Mouse (Mus musculus) thymus, adult 18-20 months (tissue): Measurements from ENCODE around the gene C1s1.
"Not testable (repeated sequence)": the region's sequence is repeated elsewhere in the genome, so short reads cannot be mapped to it uniquely, and the experiment has no call there.

ENCODE experiments used
- DNase-seq, 2 experiments: peaks; one replicate each; pipeline ENCODE4 v3.0.0; 2022; ENCODE audit warnings: mixed read lengths in 2 of 2

C1s1 gene

DNA sequence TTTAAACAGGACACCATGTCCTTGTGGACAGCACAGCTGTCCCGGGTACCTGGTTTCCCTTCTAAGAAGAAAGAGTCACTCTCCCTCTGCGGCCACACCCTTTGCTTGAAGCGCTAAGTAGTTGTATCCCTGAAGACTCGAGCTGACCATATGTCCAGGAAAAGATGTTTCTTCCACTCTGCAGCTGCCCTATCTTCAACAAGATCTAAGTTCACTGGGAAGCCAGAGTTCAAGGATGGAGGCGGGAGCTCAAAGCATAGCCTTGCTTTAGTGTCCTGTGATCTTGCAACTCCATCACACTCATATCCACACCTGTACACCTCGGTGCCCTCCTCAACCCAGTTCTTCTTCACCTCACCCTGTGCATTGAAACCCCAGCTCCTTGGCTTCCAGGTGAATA, 30.2 kb downstream of the C1s1 start:
- DNase-seq: no peak

DNA sequence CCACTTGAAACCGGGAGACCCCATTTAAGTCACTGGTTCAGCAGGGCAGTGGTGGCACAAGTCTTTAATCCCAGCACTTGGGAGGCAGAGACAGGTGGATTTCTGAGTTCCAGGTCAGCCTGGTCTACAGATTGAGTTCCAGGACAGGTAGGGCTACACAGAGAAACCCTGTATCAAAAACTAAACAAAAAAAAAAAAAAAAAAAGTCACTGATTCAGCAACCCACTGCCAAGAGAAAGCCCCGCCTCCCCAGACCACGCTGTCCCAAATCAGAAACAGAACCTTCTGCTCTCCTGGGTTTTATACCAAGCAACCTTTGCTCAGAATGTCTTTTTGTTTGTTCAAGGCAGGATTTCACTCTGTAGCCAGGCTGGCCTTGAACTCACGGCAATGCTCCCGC, 33.0 kb downstream of the C1s1 start:
- DNase-seq: not testable (repeated sequence)

DNA sequence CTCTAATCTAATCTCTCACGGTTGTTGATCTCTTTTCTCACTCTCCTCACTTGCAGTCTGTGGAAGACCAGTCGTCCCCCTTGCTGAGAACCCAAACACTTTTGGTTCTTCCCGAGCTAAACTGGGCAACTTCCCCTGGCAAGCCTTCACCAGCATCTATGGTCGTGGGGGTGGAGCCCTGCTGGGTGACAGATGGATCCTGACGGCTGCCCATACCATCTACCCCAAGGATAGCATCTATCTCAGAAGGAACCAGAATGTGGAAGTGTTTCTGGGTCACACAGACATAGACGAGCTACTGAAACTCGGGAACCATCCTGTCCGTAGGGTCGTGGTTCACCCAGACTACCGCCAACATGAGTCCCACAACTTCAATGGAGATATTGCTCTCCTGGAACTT, 33.9 kb downstream of the C1s1 start:
- no peak for DNase-seq

DNA sequence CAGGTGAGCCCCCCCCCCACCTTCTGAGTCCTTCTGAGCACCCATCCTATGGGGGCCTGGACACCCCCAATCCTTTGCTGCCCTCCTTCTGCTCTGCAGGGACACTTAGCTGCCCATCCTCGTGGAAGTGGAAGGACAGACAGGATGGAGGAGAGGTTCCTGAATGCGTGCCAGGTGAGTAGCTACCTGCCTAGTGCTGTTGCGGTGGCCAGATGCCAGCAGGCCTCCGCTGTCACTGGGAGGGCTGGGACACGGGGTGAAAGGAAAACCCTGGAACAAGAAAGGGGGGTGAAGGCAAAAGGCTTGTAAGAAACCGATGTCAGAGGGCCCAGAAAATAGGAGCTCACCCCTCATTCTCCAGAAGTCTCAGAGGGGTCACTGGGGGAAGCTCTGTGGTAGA, 35.2 kb downstream of the C1s1 start:
- DNase-seq: no peak

GRCm38 (mm10) chr6:124505028-124505427, 37.1 kb downstream of the C1s1 start:
- no peak for DNase-seq

- no peak for DNase-seq
Observed at GRCm38 (mm10) chr6:124502021-124502420, 40.1 kb downstream of the C1s1 start.

DNA sequence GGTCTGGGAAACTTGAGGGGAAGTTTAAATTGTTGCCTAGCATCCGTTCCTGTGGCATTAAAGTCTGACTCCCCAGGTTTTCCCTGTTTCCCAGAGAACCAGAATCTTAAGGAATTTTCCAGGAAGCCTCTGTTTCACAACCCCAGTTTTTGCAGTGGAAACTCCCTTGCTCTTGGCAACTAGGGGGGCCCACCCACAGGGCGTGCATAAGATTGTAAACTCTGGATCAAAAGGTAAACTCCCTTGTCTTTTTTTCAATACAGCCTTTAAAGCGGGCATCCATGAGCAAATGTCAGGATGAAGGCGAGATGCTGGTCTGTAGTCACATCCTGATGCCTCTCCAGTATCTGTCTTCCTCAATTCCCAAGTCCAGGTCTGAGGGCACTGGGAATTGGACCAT, 40.7 kb downstream of the C1s1 start:
- DNase-seq: no peak

DNA sequence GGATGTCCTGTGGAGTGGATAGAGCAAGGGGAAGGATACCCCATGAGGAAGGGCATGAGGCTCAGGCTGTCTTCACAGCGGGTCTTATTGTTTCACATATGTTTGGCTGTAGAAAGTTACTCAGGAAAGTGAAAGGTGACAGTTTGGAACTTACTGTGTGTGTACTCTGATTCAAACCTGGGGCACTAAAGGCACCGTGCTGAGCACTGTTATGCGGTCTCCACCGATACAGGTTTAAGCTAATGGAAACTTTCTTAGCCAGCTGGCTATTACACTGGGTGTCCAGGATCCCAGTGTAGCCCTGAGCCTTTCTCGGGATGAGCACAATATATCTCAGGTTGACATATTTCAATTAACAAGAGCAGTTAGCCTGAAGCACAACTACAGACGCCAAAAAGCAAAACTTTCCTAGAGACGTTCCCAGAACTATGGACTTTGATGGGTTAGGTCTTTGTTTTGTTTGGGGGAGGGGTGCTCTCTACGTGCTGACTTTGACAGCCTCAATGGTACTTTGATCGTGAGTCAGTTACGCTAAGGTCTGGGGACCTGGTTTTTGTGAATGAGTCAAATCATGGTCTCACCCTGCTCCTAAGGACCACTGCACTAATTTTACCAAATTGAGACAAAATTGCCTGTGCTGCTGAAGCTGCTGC, 42.1 kb downstream of the C1s1 start:
- DNase-seq: no peak

GRCm38 (mm10) chr6:124496054-124496453, 46.1 kb downstream of the C1s1 start:
- no peak for DNase-seq

GRCm38 (mm10) chr6:124493886-124494285, 48.3 kb downstream of the C1s1 start:
- no peak for DNase-seq

GRCm38 (mm10) chr6:124492842-124493561, 49.2 kb downstream of the C1s1 start, which contains the start of gene C1rl:
Gene C1rl, plus strand, starts transcription at chr6:124493113.
- DNase-seq: peak; percentile 19 to 27

- DNase-seq: no peak
Observed at GRCm38 (mm10) chr6:124491427-124491826, 50.7 kb downstream of the C1s1 start.

GRCm38 (mm10) chr6:124488952-124489351, 53.2 kb downstream of the C1s1 start:
- DNase-seq: no peak

- no peak for DNase-seq
Observed at GRCm38 (mm10) chr6:124487509-124487908, 54.6 kb downstream of the C1s1 start.

GRCm38 (mm10) chr6:124485414-124486144, 56.6 kb downstream of the C1s1 start:
- no peak for DNase-seq

DNA sequence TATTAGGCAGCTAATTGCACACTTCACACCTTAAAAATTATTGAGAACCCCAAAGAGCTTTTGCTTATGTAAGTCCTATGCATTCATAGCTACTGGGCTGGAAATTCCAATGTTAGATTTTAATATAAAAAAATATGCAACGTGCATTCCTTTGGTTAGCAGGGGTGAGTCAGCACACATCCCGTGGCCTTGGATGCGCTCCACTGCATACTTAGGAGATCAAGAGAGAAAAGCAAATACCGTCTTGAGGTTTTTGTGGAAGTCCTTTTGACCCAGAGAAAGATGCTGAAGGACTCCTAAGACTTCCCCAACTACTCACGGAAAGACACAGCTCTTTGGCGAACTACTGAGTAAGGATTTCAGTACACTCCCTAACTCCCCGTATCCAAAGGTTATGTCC, 57.3 kb downstream of the C1s1 start:
- DNase-seq: no peak

DNA sequence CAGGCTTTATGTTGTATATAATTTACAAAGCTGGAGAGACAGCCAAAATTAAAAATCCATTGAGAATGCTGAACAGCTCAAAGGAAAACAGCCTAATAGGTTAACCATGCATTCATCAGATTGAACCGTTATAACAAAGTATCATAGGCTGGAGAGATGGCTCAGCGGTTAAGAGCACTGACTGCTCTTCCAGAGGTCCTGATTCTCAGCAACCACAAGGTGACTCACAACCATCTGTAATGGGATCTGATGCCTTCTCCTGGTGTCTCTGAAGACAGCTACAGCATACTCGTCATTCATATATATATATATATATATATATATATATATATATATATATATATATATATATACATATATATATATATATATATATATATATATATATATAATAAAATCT, 58.3 kb downstream of the C1s1 start:
- not testable (repeated sequence) for DNase-seq

DNA sequence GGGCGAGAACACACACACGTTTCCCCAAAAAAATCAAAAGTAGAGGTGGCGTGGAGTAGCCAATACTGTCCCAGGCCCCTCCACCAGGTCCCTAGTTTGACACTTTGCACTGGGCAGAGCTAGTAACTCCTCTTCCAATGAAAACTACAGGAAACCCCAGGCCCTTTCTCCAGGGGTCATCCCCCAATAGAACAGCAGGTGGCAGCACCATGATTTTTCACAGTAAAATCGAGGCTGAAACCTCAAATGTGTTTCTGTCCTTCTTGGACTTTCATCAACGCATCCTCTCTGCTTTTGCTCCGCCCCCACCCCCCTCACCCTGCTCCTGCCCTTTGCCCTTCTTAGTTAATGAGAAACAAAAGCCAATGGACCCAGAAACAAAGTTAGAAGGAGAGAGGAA, 60.6 kb downstream of the C1s1 start:
- DNase-seq: no peak
